Mouse (Mus musculus) heart, adult 2 months (tissue): ENCODE measurements around the gene C1ql1. TPM values are rescaled to one million over a fixed set of nuclear protein-coding genes. Genes with fewer than 3 reads are reported as not detected.
"Not testable (repeated sequence)": the region's sequence is repeated elsewhere in the genome, so short reads cannot be mapped to it uniquely, and the experiment has no call there.

Source experiments
- DNase-seq, 2 experiments: peaks; one replicate each; pipeline ENCODE4 v3.0.0; 2021
- H3K27ac ChIP-seq: fragments of 200-600 bp; 2 replicates; pipeline ENCODE4 v1.8.1; 2022
- H3K27me3 ChIP-seq: fragments of 200-500 bp; 2 replicates; pipeline ENCODE4 v1.6.1; 2012; ENCODE audit warnings: mild to moderate bottlenecking, low read length, inconsistent platforms, mixed read lengths; ENCODE audit not compliant: control insufficient read depth, insufficient read depth
- H3K36me3 ChIP-seq: fragments of 200-500 bp; 2 replicates; pipeline ENCODE4 v1.6.1; 2012; ENCODE audit warnings: low read length, inconsistent platforms; ENCODE audit not compliant: control insufficient read depth, insufficient read depth
- H3K4me1 ChIP-seq: fragments of 200-500 bp; 2 replicates; pipeline ENCODE4 v1.6.1; 2011; ENCODE audit warnings: low read length; ENCODE audit not compliant: control insufficient read depth, insufficient read depth
- H3K4me3 ChIP-seq: fragments of 200-600 bp; 2 replicates; pipeline ENCODE4 v1.8.1; 2022
- H3K79me2 ChIP-seq: fragments of 200-500 bp; replicated peaks from 2 replicates; pipeline ENCODE4 v1.6.1; 2012; ENCODE audit warnings: mild to moderate bottlenecking, inconsistent platforms, low read length, moderate library complexity, mixed read lengths; ENCODE audit not compliant: control insufficient read depth, insufficient read depth
- H3K9ac ChIP-seq: fragments of 200-500 bp; 2 replicates; pipeline ENCODE4 v1.6.1; 2012; ENCODE audit warnings: low read depth, mild to moderate bottlenecking, control low read depth, inconsistent platforms, low read length, mixed read lengths
- CTCF ChIP-seq: fragments of 200-600 bp; IDR thresholded peaks from 2 replicates; pipeline ENCODE4 v1.8.1; 2022; ENCODE audit warnings: antibody characterized with exemption, mild to moderate bottlenecking, moderate library complexity
- EP300 ChIP-seq: fragments of 200-500 bp; IDR thresholded peaks from 2 replicates; pipeline ENCODE4 v1.6.1; 2011; ENCODE audit warnings: low read depth, low read length, control low read depth; ENCODE audit not compliant: insufficient read depth
- POLR2A ChIP-seq: fragments of 200-500 bp; IDR thresholded peaks from 2 replicates; pipeline ENCODE4 v1.6.1; 2011; ENCODE audit warnings: mild to moderate bottlenecking, low read depth, low read length, control low read depth; ENCODE audit not compliant: insufficient read depth
- WGBS: fragments of 180-500 bp; shearing (Covaris S2); methylation state at CpG from one replicate; pipeline ENCODE4 v1.1.7; 2018; 5-methylcytosine and 5-hydroxymethylcytosine counted together
- intact Hi-C: fragments of 180-260 bp; cut with DNase I; formaldehyde crosslinking; loops from one replicate; pipeline ENCODE4 v1.15.1; 2025
- polyA plus RNA-seq: library from polyadenylated mRNA; depleted of rRNA; stranded (reverse); fragments of >200 nt; gene quantifications from 2 replicates; pipeline ENCODE4 v1.2.3, GENCODE M21; 2012
- total RNA-seq, 2 experiments: library from RNA; stranded (reverse); gene quantifications; 2 replicates each; pipeline ENCODE4 v1.2.3; 2021

C1ql1 gene
- total and polyA plus RNA-seq, 3 experiments = 0.10 TPM; not detected in 2

DNA sequence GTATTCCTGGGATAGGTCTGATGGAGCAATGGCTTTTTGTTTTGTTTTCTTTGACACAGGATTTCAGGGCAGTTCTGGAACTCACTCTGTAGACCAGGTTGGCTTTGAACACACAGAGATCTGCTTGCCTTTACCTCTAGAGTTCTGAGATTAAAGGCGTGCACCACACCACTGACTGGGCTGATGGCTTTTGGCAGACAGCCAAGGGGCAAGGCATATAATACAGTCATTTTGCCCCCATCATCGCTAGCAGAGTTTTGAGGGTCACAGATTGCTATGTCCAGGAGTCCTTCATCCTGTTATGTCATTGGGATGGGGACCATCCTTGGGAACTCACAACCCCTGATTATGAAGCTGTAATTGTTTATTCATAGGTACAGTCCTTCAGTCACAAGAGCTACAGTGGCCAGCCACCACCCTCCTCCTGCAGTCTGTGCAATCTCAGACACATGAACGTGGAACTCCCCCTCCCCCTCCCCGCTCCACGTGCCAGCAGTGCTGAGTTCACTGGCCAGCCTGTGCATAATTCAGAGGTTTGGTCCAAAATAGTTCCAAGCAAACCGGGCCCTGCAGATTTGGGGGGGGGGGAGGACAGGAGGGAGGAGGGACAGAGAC lies 31.7 kb upstream of the C1ql1 start:
- Histone ChIP-seq H3K4me3 (no peak overlapping the region), H3K79me2 (no peaks in the 10 kb centered on the region), H3K36me3 (no peaks in the 10 kb centered on the region), H3K9ac (no peak overlapping the region), H3K27ac (no peak overlapping the region), H3K4me1 (no peaks in the 10 kb centered on the region), H3K27me3 (no peaks in the 10 kb centered on the region)
- WGBS = 32% methylated on average over 6 of the region's 6 CpGs
- peak in 1 of 2 experiments; percentile 49 for DNase-seq
- intact Hi-C loops = loop anchor here (5.0 kb wide), 1 partner anchor 1436 kb away; no protein-coding TSS in a partner anchor
- TF ChIP-seq CTCF = no peak
- TF ChIP-seq EP300 = no peak
- TF ChIP-seq POLR2A = no peak

DNA sequence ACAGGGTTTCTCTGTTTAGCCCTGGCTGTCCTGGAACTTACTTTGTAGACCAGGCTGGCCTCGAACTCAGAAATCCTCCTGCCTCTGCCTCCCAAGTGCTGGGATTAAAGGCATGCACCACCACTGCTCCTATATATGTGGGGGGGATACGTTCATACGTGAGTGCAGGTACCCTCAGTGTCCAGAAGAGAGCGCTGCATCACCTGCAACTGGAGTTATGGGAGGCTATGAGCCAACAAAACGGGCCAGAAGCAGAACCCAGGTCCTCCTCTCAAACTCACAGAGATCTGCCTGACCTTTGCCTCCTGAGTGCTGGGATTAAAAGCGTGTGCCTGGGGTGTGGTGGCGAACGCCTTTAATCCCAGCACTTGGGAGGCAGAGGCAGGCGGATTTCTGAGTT lies 29.5 kb upstream of the C1ql1 start:
- H3K4me3 ChIP-seq, DNase-seq, H3K27ac ChIP-seq, H3K4me1 ChIP-seq, H3K79me2 ChIP-seq, H3K27me3 ChIP-seq, H3K36me3 ChIP-seq, H3K9ac ChIP-seq: not testable (repeated sequence)
- intact Hi-C loops = loop anchor here (5.0 kb wide), 1 partner anchor 1434 kb away; no protein-coding TSS in a partner anchor
- 85% methylated on average over 9 of the region's 9 CpGs for WGBS

DNA sequence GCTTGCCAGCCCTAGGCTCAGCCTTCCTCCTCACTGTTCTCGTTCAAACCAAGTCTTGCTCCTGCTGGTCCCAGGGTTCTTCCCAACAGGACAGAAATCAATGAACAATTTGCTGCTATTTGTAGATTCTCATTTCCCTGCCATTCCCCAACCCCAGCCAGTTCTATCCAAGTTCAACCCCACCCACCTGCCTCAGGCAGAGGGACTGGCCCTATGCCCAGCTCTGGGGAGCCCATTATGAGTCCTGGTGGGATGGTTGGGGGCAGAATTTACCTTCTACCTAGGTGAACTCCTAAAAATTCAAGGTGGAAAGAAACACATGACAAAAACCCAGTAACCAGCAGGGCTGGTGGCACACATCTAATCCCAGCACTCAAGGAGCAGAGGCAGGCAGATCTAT lies 25.8 kb upstream of the C1ql1 start:
- no peak for DNase-seq
- no peaks in the 10 kb centered on the region for H3K4me1 ChIP-seq
- intact Hi-C loops = no loop called here

DNA sequence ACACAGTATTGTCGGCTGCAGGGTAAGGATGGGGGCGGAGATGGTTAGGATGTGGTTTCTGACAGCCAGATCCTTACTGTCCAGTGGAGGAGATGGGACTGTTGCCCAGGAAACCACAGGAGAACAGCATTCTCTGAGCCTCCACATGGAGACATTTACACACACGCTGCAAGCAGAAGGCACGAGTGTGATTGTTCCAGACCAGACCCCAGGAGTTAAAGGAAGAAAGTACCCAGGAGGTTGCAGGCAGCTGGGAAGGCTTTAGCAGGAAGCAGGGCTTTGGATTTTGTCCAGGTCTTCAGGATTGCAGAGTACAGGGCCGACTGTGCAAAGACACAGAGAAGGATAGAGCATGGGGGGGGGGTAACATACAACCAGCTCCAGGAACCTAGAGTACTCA lies 25.1 kb upstream of the C1ql1 start:
- WGBS = 26% methylated on average over 5 of the region's 5 CpGs
- Histone ChIP-seq H3K4me3 (no peak overlapping the region), H3K27ac (no peak overlapping the region), H3K79me2 (no peaks in the 10 kb centered on the region), H3K4me1 (no peaks in the 10 kb centered on the region), H3K36me3 (no peaks in the 10 kb centered on the region), H3K27me3 (no peaks in the 10 kb centered on the region), H3K9ac (no peak overlapping the region)
- intact Hi-C loops = no loop called here
- DNase-seq = no peak
- TF ChIP-seq POLR2A (no peak), EP300 (no peak), CTCF (no peak)

More for the DNA sequence above, 25.8 kb upstream of the C1ql1 start:
- Histone ChIP-seq H3K4me3 (no peak overlapping the region), H3K27me3 (no peaks in the 10 kb centered on the region), H3K79me2 (no peaks in the 10 kb centered on the region), H3K9ac (no peak overlapping the region), H3K27ac (no peak overlapping the region), H3K36me3 (no peaks in the 10 kb centered on the region)
- no peak for TF ChIP-seq EP300
- no peak for TF ChIP-seq CTCF
- no peak for TF ChIP-seq POLR2A
- 52% methylated on average over 1 of the region's 1 CpGs for WGBS

DNA sequence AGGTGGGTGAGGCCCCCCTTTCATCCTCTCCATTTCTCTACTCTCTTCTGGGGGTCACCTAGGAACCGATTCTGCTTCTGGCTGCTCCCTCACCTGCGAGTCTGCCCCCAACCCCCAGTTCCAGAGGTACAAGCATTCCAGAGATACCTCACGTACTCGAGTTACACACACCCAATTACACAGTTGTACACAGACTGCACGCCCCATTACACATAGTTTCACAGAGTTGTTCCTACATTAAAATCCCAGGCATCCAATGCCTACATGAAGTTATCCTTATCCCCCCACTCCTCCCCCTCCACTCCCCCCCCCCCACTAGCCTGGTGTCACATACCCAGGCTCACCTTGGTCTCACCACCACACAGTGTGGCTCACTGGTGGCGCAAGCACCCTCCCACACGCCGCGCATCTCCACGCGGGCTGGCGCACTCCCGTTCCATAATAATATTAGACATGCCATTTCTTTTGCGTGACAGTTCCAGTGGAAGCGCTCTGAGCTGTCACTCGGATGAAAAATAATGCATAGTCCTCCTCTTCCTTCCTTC lies 18.1 kb upstream of the C1ql1 start:
- Histone ChIP-seq H3K9ac (no peak overlapping the region), H3K27ac (no peak overlapping the region), H3K79me2 (no peaks in the 10 kb centered on the region), H3K27me3 (no peaks in the 10 kb centered on the region; the same call in none of the 2 replicates), H3K36me3 (no peaks in the 10 kb centered on the region), H3K4me1 (no peaks in the 10 kb centered on the region), H3K4me3 (no peak overlapping the region)
- intact Hi-C loops = no loop called here
- DNase-seq = no peak
- WGBS = 76% methylated on average over 16 of the region's 16 CpGs
- TF ChIP-seq CTCF = no peak
- no peak for TF ChIP-seq POLR2A
- TF ChIP-seq EP300 = no peak

DNA sequence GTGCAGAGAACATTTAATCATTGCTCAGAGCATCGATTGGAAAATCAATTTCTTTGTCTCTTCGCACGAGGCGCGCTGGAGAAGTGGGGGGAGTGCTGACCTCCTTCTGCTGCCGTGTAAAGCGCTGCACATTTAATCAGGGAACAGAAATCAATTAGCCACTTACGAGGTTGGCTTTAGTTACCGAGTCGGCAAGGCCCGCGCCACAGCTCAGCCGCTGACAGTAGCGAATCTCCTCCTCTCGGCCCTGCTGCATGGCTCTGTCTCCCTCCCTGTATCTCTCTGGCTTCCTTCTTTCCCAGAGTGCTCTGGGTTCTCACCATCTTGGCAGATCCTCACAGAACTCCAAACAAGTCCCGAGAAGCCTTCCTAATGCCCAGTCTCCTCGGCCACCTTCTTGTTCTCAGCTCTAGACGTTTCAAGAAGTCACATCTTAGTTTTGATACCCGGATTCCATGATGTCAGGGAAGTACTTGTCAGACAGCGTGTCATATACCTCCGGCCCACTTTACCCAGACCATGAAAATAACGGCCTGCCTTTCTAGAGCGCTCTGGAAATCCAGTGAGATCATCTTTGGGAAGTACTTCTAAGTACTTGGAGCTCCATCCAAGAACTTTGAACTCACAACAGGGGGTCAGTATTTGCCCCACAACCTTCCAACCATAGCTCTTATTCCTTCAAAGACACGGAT lies 17.5 kb upstream of the C1ql1 start:
- Histone ChIP-seq H3K9ac (no peak overlapping the region), H3K79me2 (no peaks in the 10 kb centered on the region), H3K4me1 (no peaks in the 10 kb centered on the region), H3K4me3 (no peak overlapping the region), H3K27ac (no peak overlapping the region), H3K36me3 (no peaks in the 10 kb centered on the region), H3K27me3 (no peaks in the 10 kb centered on the region; the same call in none of the 2 replicates)
- DNase-seq = no peak
- 28% methylated on average over 24 of the region's 24 CpGs for WGBS
- intact Hi-C loops = no loop called here
- TF ChIP-seq EP300 (no peak), CTCF (no peak), POLR2A (no peak)
